Mouse (Mus musculus): ENCODE measurements at regions not wholly inside any gene's neighbourhood (a gene's known extent, or its start where the extent isn't known, plus 50 kb on each side); places are given as distances from the start of the nearest gene placed in this dataset.
"Not testable (repeated sequence)": the region's sequence is repeated elsewhere in the genome, so short reads cannot be mapped to it uniquely, and the experiment has no call there.

GRCm38 (mm10) chr16:3114473-3115335 lies 476.1 kb upstream of the Olfr161 start:
- peak; percentile 21 to 28 for DNase-seq (ENCODE audit: low spot score in 2 of 2)

- DNase-seq (ENCODE audit: low spot score in 2 of 2), result peak in 1 of 2 experiments; percentile 9
Measured at GRCm38 (mm10) chr16:3115336-3116112, 475.3 kb upstream of the Olfr161 start.

- DNase-seq (ENCODE audit: low spot score in 2 of 2), result peak; percentile 17 to 42
Measured at GRCm38 (mm10) chr16:3116113-3116511, 474.7 kb upstream of the Olfr161 start.

- DNase-seq (ENCODE audit: low spot score in 2 of 2), result not testable (repeated sequence)
Measured at GRCm38 (mm10) chr16:3121216-3121615, 469.6 kb upstream of the Olfr161 start.

GRCm38 (mm10) chr16:3122145-3122860 lies 468.5 kb upstream of the Olfr161 start:
- DNase-seq (ENCODE audit: low spot score in 2 of 2), result not testable (repeated sequence)

- peak; percentile 12 to 21 for DNase-seq (ENCODE audit: low spot score in 2 of 2)
Measured at GRCm38 (mm10) chr16:3122861-3123477, 467.9 kb upstream of the Olfr161 start.

GRCm38 (mm10) chr16:3127317-3127716 lies 463.5 kb upstream of the Olfr161 start:
- not testable (repeated sequence) for DNase-seq (ENCODE audit: low spot score in 2 of 2)

Measured in right cerebral cortex, postnatal 36 days (tissue).